13 mouse cellular contexts compared by ENCODE assay signal in the genomic region with DNA sequence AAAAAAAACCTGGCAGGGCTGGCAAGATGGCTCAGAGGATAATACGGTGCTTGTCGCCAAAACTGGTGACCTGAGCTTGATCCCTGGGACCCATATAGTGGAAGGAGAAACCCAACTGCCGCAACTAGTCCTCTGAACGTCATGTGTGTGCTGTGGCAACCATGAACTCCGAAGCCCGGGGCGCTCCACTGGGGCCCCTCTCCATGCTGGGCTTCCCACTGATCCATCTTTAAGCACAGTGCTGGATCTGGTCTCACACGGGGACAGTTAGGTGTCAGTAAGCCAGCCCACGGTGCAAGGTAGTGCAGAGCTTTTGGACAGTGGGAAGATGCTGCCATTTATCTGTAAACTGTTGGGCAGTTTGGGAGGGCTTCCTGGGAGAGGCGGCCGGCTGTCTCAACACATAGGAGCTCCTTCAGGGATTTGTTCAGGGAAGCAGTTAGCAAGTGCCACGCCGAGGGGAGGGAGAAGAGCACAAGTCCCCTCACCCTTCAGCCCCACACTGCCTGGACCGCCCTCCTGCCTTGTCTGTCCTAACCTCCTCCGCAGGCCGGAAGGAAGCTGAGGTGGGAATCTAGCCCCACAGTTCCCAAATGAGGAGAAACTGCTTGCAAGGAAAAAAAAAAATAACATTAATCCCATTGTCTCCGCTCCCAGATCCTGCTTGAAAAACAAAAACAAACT. TPM values are rescaled to one million over a fixed set of nuclear protein-coding genes. Genes with fewer than 3 reads are reported as not detected.
DNase-seq lines count a peak whose midpoint lies in the region; ATAC-seq and TF ChIP-seq lines count a peak whose summit lies in the region.
"Had no signal": no experiment of that assay in that cellular context is flagged by ENCODE, and none has a peak within 500 bp of the region (broad histone marks: within the 10 kb centered on the region; RNA-seq: fewer than 3 reads in every experiment).

No protein-coding gene starts in this region.

- no peak overlapping the region for H3K4me2 ChIP-seq in lung, embryonic 16.5 days (ENCODE audit: low read depth, low read length)
- H3K4me2 ChIP-seq in embryonic facial prominence, embryonic 14.5 days (ENCODE audit: low read depth, low read length) = no peak overlapping the region

- H3K4me1 ChIP-seq in heart, adult 2 months (ENCODE audit: control insufficient read depth, insufficient read depth, low read length) = peaks cover 31% of the 10 kb centered on the region
- peaks cover 15% of the 10 kb centered on the region for H3K4me1 ChIP-seq in lung, embryonic 16.5 days (replicated peaks; ENCODE audit: control insufficient read depth, insufficient read depth, low read length)
- H3K4me1 ChIP-seq in embryonic facial prominence, embryonic 14.5 days (ENCODE audit: control insufficient read depth, insufficient read depth, low read length) = no peaks in the 10 kb centered on the region

- DNase-seq in heart, adult 2 months = peak; percentile 56 to 63
- no peak for DNase-seq in heart, postnatal 36 days
- DNase-seq in lung, postnatal 4 days = no peak
- DNase-seq in embryonic facial prominence, embryonic 14.5 days (ENCODE audit: low spot score) = no peak
- peak; percentile 57 to 71 for DNase-seq in kidney, postnatal 4 days
- DNase-seq in natural killer cell, adult 2 months (ENCODE audit: low spot score in 2 of 2) = no peak
- DNase-seq in cerebellum, adult 18-20 months = no peak
- DNase-seq: cerebellum, postnatal 25 days; right cerebral cortex, postnatal 25 days had no signal

- H3K9me3 ChIP-seq in lung, embryonic 16.5 days (ENCODE audit: control insufficient read depth, low read length) = no peaks in the 10 kb centered on the region
- no peaks in the 10 kb centered on the region for H3K9me3 ChIP-seq in embryonic facial prominence, embryonic 14.5 days (ENCODE audit: control insufficient read depth, low read length)

- no peak for TF ChIP-seq CTCF in heart, adult 2 months (IDR thresholded peaks at IDR 0.05)

- H3K36me3 ChIP-seq in heart, adult 2 months (ENCODE audit: control insufficient read depth, insufficient read depth, low read length) = no peaks in the 10 kb centered on the region
- no peaks in the 10 kb centered on the region for H3K36me3 ChIP-seq in lung, embryonic 16.5 days (ENCODE audit: control insufficient read depth, insufficient read depth, low read length)
- H3K36me3 ChIP-seq in embryonic facial prominence, embryonic 14.5 days (ENCODE audit: control insufficient read depth, insufficient read depth, low read length) = no peaks in the 10 kb centered on the region

- ATAC-seq in lung, embryonic 16.5 days (ENCODE audit: low read depth) = no peak
- no peak for ATAC-seq in embryonic facial prominence, embryonic 14.5 days (ENCODE audit: low read depth)
- ATAC-seq: CD4-positive, CD25-positive, alpha-beta regulatory T cell, adult 4 months; intestine, postnatal 0 days had no signal

- 0 out of 2 replicates have a peak, but pooled peaks have one; percentile 24 for TF ChIP-seq EP300 in heart, adult 2 months (IDR thresholded peaks at IDR 0.05; ENCODE audit: insufficient read depth, low read depth, low read length)

- TF ChIP-seq POLR2A in heart, adult 2 months (IDR thresholded peaks at IDR 0.05; ENCODE audit: insufficient read depth, low read depth, low read length) = peak; percentile 50; the same call in 1 of the 2 replicates

- H3K4me3 ChIP-seq in heart, adult 2 months = no peak overlapping the region
- H3K4me3 ChIP-seq in lung, embryonic 16.5 days (ENCODE audit: low read length) = no peak overlapping the region
- no peak overlapping the region for H3K4me3 ChIP-seq in embryonic facial prominence, embryonic 14.5 days (ENCODE audit: low read depth, low read length)
- H3K4me3 ChIP-seq: erythroblast, embryonic 14.5 days had no signal

- no peaks in the 10 kb centered on the region for H3K79me2 ChIP-seq in heart, adult 2 months (replicated peaks; ENCODE audit: control insufficient read depth, insufficient read depth, low read length)

- 49% methylated on average over 17 of the region's 17 CpGs for WGBS in heart, adult 2 months
- WGBS in lung, embryonic 16.5 days = 71% methylated on average over 17 of the region's 17 CpGs
- WGBS in embryonic facial prominence, embryonic 14.5 days = 68% methylated on average over 17 of the region's 17 CpGs

- peak overlapping the region; percentile 1; the same call in 1 of the 2 replicates for H3K9ac ChIP-seq in heart, adult 2 months (ENCODE audit: low read depth, low read length)
- H3K9ac ChIP-seq in lung, embryonic 16.5 days (ENCODE audit: low read length) = no peak overlapping the region; the same call in 1 of the 2 replicates
- H3K9ac ChIP-seq in embryonic facial prominence, embryonic 14.5 days (ENCODE audit: low read depth, low read length) = no peak overlapping the region

- intact Hi-C loops in heart, adult 2 months (cut with DNase I) = loop anchor here (2.0 to 10.0 kb wide), 2 partner anchors 43 to 771 kb away; no protein-coding TSS in a partner anchor
- intact Hi-C loops in heart, postnatal 36 days (cut with DNase I) = no loop called here

- H3K27ac ChIP-seq in heart, adult 2 months = peak overlapping the region; percentile 96
- peak overlapping the region; percentile 86 for H3K27ac ChIP-seq in lung, embryonic 16.5 days (ENCODE audit: low read length)
- 0 out of 2 replicates have a peak overlapping the region, but pooled peaks have one; percentile 45 for H3K27ac ChIP-seq in embryonic facial prominence, embryonic 14.5 days (replicated peaks; ENCODE audit: low read depth, low read length)

- H3K27me3 ChIP-seq in heart, adult 2 months (ENCODE audit: control insufficient read depth, insufficient read depth, low read length) = no peaks in the 10 kb centered on the region
- no peaks in the 10 kb centered on the region for H3K27me3 ChIP-seq in lung, embryonic 16.5 days (ENCODE audit: control insufficient read depth, insufficient read depth, low read depth, low read length)
- H3K27me3 ChIP-seq in embryonic facial prominence, embryonic 14.5 days (replicated peaks; ENCODE audit: control insufficient read depth, insufficient read depth, low read length) = peaks cover 5% of the 10 kb centered on the region; the same call in 1 of the 2 replicates

RNA-seq across cellular contexts. Expression of gene Plxnd1, which starts 10.6 kb away (rescaled TPM):
- 10 to 100 TPM; 58.8 to 90.6 TPM for total RNA-seq in heart, adult 2 months (2021)
- 79.9 and 102 TPM in 2 replicates for polyA plus RNA-seq in heart, adult 2 months (2012; rRNA removed)
- 10 to 100 TPM; 69.9 to 74.6 TPM for total RNA-seq in heart, postnatal 36 days (2021)
- 45.2 and 47.8 TPM in 2 replicates for polyA plus RNA-seq in lung, embryonic 16.5 days (2015; fragmentation: Nextera tagmentation; extraction: Ambion mirVana)
- polyA plus RNA-seq in embryonic facial prominence, embryonic 14.5 days (2014; fragmentation: Nextera tagmentation; extraction: Ambion mirVana) = 45.5 and 46.9 TPM in 2 replicates

Comparison
In these comparisons a context has a peak if more than half of its experiments do, and no peak if none do; other contexts are left out.
1. DNase-seq: peak in heart, adult 2 months (2 of 2) and kidney, postnatal 4 days (2 of 2); none in heart, postnatal 36 days (0 of 2), lung, postnatal 4 days (0 of 2), embryonic facial prominence, embryonic 14.5 days (single experiment), natural killer cell, adult 2 months (0 of 2) and cerebellum, adult 18-20 months (0 of 2).
2. H3K27ac ChIP-seq: peak in every context shown above with its lines; median percentile 96 in heart, adult 2 months; 86 in lung, embryonic 16.5 days; 45 in embryonic facial prominence, embryonic 14.5 days.